Mouse (Mus musculus): Measurements from ENCODE around the gene Nans. TPM values are rescaled to one million over a fixed set of nuclear protein-coding genes. Genes with fewer than 3 reads are reported as not detected.

Gene Nans
- polyA plus RNA-seq, 1 experiment from 2014 or later, result 64.7 TPM

DNA sequence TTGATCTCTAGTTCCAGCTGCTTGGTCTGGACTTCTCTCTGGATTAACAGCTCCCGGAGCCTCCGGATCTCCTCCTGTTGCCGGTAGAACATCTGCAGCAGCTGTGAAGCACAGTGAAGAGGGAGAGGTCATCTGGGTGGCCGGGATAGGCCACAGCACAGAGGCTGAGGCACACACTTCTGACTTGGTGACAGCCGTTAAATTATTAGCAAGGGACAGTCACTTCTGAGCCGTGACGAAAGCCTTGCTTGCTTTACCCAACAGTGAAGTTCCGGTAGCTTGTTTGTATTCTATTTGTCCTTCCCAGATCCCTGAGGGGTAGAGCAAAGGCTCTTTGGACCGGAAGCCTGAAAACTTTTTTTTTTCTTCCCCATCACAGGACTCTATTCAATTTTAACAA is 50.1 kb downstream of the Nans start:
- H3K27me3 ChIP-seq, result peaks cover 62% of the 10 kb centered on the region
- no peak for ATAC-seq (ENCODE audit: low FRiP score)
- H3K4me3 ChIP-seq, result no peak overlapping the region
- no peak overlapping the region for H3K9ac ChIP-seq
- H3K36me3 ChIP-seq, result peaks cover 8% of the 10 kb centered on the region
- no peak overlapping the region for H3K27ac ChIP-seq
- WGBS, result 64% methylated on average over 9 of the region's 9 CpGs
- no peaks in the 10 kb centered on the region for H3K9me3 ChIP-seq
- peaks cover 21% of the 10 kb centered on the region for H3K4me1 ChIP-seq (replicated peaks)
- H3K4me2 ChIP-seq, result no peak overlapping the region

GRCm38 (mm10) chr4:46541707-46542106 is 52.7 kb downstream of the Nans start:
- Histone ChIP-seq H3K36me3 (peaks cover 8% of the 10 kb centered on the region), H3K4me1 (replicated peaks) (0 out of 2 replicates have a peak, but pooled peaks cover 2% of the 10 kb centered on the region), H3K9me3 (no peaks in the 10 kb centered on the region), H3K27ac (no peak overlapping the region), H3K4me2 (no peak overlapping the region), H3K27me3 (peaks cover 41% of the 10 kb centered on the region), H3K9ac (no peak overlapping the region), H3K4me3 (no peak overlapping the region)
- no peak for ATAC-seq (ENCODE audit: low FRiP score)
- 35% methylated on average over 9 of the region's 9 CpGs for WGBS

DNA sequence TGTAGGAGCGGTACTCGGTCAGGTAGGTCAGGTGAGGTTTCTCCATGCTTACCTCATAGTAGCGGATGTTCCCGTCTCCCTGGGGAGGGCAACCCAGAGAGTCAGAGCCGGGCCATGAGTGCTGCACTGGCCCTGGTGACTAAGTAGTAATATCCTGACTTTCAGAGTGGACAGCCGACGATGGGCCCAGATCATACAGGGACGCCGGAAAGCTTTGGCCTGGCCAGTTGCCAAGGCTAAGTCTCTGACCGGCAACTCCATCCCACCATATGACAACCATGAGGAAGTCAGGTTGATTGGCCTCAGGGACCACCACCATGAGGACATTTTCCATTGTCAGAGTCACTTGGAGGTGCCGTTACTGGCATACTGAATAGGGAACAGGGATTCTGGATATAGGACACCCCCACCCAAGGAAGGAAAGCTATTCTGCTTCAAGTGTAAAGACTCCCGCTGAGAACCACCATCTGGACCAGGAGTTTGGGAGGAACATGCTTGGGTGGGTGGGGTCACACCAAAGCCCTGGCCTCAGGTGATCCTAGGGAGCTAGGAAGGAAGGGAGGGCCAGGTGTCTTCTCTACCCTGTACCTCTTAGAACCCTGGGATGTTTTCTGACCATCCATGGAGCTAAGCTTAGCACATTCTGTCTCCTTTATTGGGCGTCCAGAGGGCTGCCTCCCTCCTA is 54.5 kb downstream of the Nans start:
- no peak overlapping the region for H3K27ac ChIP-seq
- H3K4me2 ChIP-seq, result no peak overlapping the region
- no peaks in the 10 kb centered on the region for H3K9me3 ChIP-seq
- no peak overlapping the region for H3K4me3 ChIP-seq
- WGBS, result 88% methylated on average over 13 of the region's 13 CpGs
- H3K36me3 ChIP-seq, result peaks cover 8% of the 10 kb centered on the region
- ATAC-seq (ENCODE audit: low FRiP score), result no peak
- H3K27me3 ChIP-seq, result peaks cover 23% of the 10 kb centered on the region
- H3K9ac ChIP-seq, result no peak overlapping the region
- 0 out of 2 replicates have a peak, but pooled peaks cover 3% of the 10 kb centered on the region for H3K4me1 ChIP-seq (replicated peaks)

DNA sequence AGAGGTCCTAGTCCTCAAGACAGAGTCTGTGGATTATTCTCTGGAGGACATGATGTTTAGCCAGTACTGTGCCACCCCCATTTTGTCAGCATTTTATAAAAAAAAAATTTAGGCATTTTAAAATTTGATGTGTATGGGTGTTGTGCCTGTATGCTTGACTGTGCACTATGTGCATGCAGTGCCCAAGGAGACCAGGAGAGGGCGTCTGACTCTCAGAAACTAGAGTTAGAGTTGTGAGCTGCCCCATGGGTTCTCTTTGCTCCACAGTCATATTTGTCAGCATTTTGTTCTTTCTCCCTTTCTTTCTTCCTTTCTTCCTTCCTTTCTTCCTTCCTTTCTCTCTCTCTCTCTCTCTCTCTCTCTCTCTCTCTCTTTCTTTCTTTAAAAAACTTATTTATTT is 55.3 kb downstream of the Nans start:
- Histone ChIP-seq H3K27ac (no peak overlapping the region), H3K36me3 (peaks cover 8% of the 10 kb centered on the region), H3K4me1 (replicated peaks) (0 out of 2 replicates have a peak, but pooled peaks cover 3% of the 10 kb centered on the region), H3K9me3 (no peaks in the 10 kb centered on the region), H3K27me3 (peaks cover 15% of the 10 kb centered on the region), H3K4me2 (no peak overlapping the region), H3K9ac (no peak overlapping the region), H3K4me3 (no peak overlapping the region)
- ATAC-seq (ENCODE audit: low FRiP score), result no peak
- 52% methylated on average over 1 of the region's 1 CpGs for WGBS

DNA sequence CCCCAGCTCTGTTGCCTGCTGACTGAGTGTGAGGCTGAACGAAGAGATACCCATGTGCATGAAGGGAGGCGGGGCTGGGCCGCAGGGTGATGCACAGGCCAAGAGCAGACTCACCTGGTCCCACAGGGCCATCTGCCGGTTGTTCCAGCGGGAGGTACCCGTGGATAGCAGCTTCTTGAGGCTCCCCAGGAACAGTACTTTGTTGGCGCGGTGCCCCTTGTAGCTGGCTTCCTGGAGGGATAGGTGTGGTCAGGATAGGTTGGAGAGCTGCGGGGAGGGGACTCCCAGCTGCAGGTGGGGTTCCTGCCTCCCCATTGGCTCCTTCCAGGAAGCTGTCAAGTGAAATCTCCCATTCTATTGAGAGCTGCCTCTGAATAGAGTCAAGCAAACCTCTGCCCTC is 56.5 kb downstream of the Nans start:
- Histone ChIP-seq H3K4me2 (no peak overlapping the region), H3K4me3 (no peak overlapping the region), H3K27me3 (peaks cover 7% of the 10 kb centered on the region), H3K9ac (no peak overlapping the region), H3K4me1 (replicated peaks) (0 out of 2 replicates have a peak, but pooled peaks cover 3% of the 10 kb centered on the region), H3K9me3 (no peaks in the 10 kb centered on the region), H3K27ac (no peak overlapping the region), H3K36me3 (peaks cover 3% of the 10 kb centered on the region)
- 22% methylated on average over 9 of the region's 9 CpGs for WGBS
- no peak for ATAC-seq (ENCODE audit: low FRiP score)

DNA sequence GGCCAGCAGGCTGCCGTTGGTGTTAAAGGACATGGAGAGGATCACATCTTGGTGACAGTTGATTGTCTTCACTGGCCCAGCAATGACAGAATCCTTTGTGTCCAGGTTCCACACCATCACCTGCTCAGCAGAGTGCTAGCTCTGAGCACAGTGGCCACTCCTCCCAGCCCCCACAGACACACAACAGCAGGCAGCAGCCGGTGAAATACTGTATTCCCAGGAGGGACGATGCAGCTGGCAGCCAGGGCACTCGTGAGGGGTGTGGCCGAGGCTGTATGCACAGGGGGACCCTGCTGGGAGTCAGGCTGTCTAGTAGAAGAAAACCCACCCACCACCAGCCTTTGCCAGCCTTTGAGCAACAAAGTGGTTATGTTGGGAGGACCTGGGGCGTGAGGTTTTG is 57.7 kb downstream of the Nans start:
- peak; percentile 33; the same call in 1 of the 2 replicates for ATAC-seq (ENCODE audit: low FRiP score)
- peaks cover 4% of the 10 kb centered on the region; the same call in 1 of the 2 replicates for H3K27me3 ChIP-seq
- no peak overlapping the region for H3K4me2 ChIP-seq
- 29% methylated on average over 6 of the region's 6 CpGs for WGBS
- H3K9ac ChIP-seq, result no peak overlapping the region
- H3K9me3 ChIP-seq, result no peaks in the 10 kb centered on the region
- H3K27ac ChIP-seq, result 0 out of 2 replicates have a peak overlapping the region, but pooled peaks have one; percentile 5
- H3K36me3 ChIP-seq, result no peaks in the 10 kb centered on the region; the same call in 1 of the 2 replicates
- 0 out of 2 replicates have a peak, but pooled peaks cover 3% of the 10 kb centered on the region for H3K4me1 ChIP-seq (replicated peaks)
- H3K4me3 ChIP-seq, result no peak overlapping the region

GRCm38 (mm10) chr4:46549979-46550378 is 60.9 kb downstream of the Nans start:
- 75% methylated on average over 9 of the region's 10 CpGs for WGBS
- Histone ChIP-seq H3K27ac (no peak overlapping the region), H3K4me2 (no peak overlapping the region), H3K9me3 (no peaks in the 10 kb centered on the region), H3K9ac (no peak overlapping the region), H3K36me3 (no peaks in the 10 kb centered on the region), H3K4me1 (replicated peaks) (0 out of 2 replicates have a peak, but pooled peaks cover 3% of the 10 kb centered on the region), H3K27me3 (peaks cover 4% of the 10 kb centered on the region; the same call in 1 of the 2 replicates), H3K4me3 (no peak overlapping the region)
- ATAC-seq (ENCODE audit: low FRiP score), result no peak

DNA sequence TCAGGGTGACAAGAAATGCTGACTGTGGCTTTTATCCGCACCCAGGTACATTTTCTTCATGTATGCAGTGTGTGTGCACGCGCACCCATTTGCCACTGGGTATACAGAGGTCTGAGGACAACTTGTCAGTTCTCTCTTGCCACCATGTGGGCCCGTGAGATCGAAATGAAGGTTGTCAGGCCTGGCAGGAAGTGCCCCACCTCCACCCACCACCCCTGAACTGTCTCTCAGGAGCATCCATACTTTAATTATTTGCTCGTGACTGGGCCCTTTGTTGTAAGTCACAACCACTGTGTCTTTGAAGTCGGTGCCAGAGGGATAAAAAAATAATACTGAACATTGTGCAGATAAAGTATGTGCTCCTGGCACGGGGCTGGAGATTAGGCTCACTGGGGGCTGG is 61.4 kb downstream of the Nans start:
- Histone ChIP-seq H3K27ac (no peak overlapping the region), H3K4me3 (no peak overlapping the region), H3K9me3 (no peaks in the 10 kb centered on the region), H3K27me3 (peaks cover 2% of the 10 kb centered on the region; the same call in 1 of the 2 replicates), H3K4me1 (replicated peaks) (0 out of 2 replicates have a peak, but pooled peaks cover 3% of the 10 kb centered on the region), H3K36me3 (no peaks in the 10 kb centered on the region), H3K4me2 (no peak overlapping the region), H3K9ac (no peak overlapping the region)
- no peak for ATAC-seq (ENCODE audit: low FRiP score)
- 64% methylated on average over 8 of the region's 8 CpGs for WGBS

Other genes starting within 250 kb of the Nans start
- gene Foxe1, start 145.6 kb upstream of the Nans start, polyA plus RNA-seq (2015; fragmentation: Nextera tagmentation; extraction: Ambion mirVana), result not detected in 2 replicates
- gene Trmo, start 99.8 kb upstream of the Nans start, polyA plus RNA-seq (2015; fragmentation: Nextera tagmentation; extraction: Ambion mirVana), result 8.9 and 10.0 TPM in 2 replicates
- gene Hemgn, start 75.7 kb upstream of the Nans start, polyA plus RNA-seq (2015; fragmentation: Nextera tagmentation; extraction: Ambion mirVana), result 0.22 and 0.62 TPM in 2 replicates
- 97.0 and 104 TPM in 2 replicates for gene Anp32b, start 38.3 kb upstream of the Nans start, polyA plus RNA-seq (2015; fragmentation: Nextera tagmentation; extraction: Ambion mirVana)
- 0.93 and 0.96 TPM in 2 replicates for gene Trim14, start 46.9 kb downstream of the Nans start, polyA plus RNA-seq (2015; fragmentation: Nextera tagmentation; extraction: Ambion mirVana)
- gene Coro2a, start 113.0 kb downstream of the Nans start, polyA plus RNA-seq (2015; fragmentation: Nextera tagmentation; extraction: Ambion mirVana), result 6.0 and 6.7 TPM in 2 replicates
- gene Tbc1d2, start 161.0 kb downstream of the Nans start, polyA plus RNA-seq (2015; fragmentation: Nextera tagmentation; extraction: Ambion mirVana), result 0.73 and 0.75 TPM in 2 replicates

Data from hindbrain, embryonic 13.5 days (tissue).